Mouse (Mus musculus): ENCODE measurements around the gene Igsf6. TPM values are rescaled to one million over a fixed set of nuclear protein-coding genes. Genes with fewer than 3 reads are reported as not detected.
A peak's percentile ranks its signal among the peaks of the same experiment; 100 is the strongest.
"Not testable (repeated sequence)": the region's sequence is repeated elsewhere in the genome, so short reads cannot be mapped to it uniquely, and the experiment has no call there.

Gene Igsf6
- polyA plus RNA-seq, 1 experiment from 2014 or later = 3.1 TPM

GRCm38 (mm10) chr7:121047624-121048023 lies 26.7 kb downstream of the Igsf6 start:
- 88% methylated on average over 2 of the region's 2 CpGs for WGBS
- H3K9ac ChIP-seq = no peak overlapping the region
- H3K27ac ChIP-seq = no peak overlapping the region
- H3K4me1 ChIP-seq = peaks cover 10% of the 10 kb centered on the region
- H3K36me3 ChIP-seq = peaks cover 13% of the 10 kb centered on the region; the same call in 1 of the 2 replicates
- H3K4me2 ChIP-seq = no peak overlapping the region
- no peaks in the 10 kb centered on the region for H3K27me3 ChIP-seq
- no peaks in the 10 kb centered on the region for H3K9me3 ChIP-seq
- no peak for ATAC-seq (ENCODE audit: borderline replicate concordance, extremely low read depth, low FRiP score, low TSS enrichment)
- H3K4me3 ChIP-seq = no peak overlapping the region

- Histone ChIP-seq H3K27ac (no peak overlapping the region), H3K4me2 (no peak overlapping the region), H3K4me3 (no peak overlapping the region), H3K9ac (no peak overlapping the region), H3K9me3 (no peaks in the 10 kb centered on the region), H3K4me1 (0 out of 2 replicates have a peak, but pooled peaks cover 13% of the 10 kb centered on the region), H3K27me3 (no peaks in the 10 kb centered on the region), H3K36me3 (0 out of 2 replicates have a peak, but pooled peaks cover 8% of the 10 kb centered on the region)
- 72% methylated on average over 6 of the region's 6 CpGs for WGBS
- ATAC-seq (ENCODE audit: borderline replicate concordance, extremely low read depth, low FRiP score, low TSS enrichment) = no peak
Observed at GRCm38 (mm10) chr7:121045671-121046453, 28.5 kb downstream of the Igsf6 start.

- Histone ChIP-seq H3K36me3 (no peaks in the 10 kb centered on the region), H3K9ac (no peak overlapping the region), H3K4me1 (peaks cover 21% of the 10 kb centered on the region; the same call in 1 of the 2 replicates), H3K4me3 (no peak overlapping the region), H3K4me2 (no peak overlapping the region), H3K27ac (no peak overlapping the region), H3K27me3 (no peaks in the 10 kb centered on the region), H3K9me3 (no peaks in the 10 kb centered on the region)
- 73% methylated on average over 1 of the region's 1 CpGs for WGBS
- no peak for ATAC-seq (ENCODE audit: borderline replicate concordance, extremely low read depth, low FRiP score, low TSS enrichment)
Observed at GRCm38 (mm10) chr7:121044251-121044650, 30.1 kb downstream of the Igsf6 start.

GRCm38 (mm10) chr7:121043510-121043909 lies 30.9 kb downstream of the Igsf6 start:
- Histone ChIP-seq H3K36me3 (no peaks in the 10 kb centered on the region), H3K4me3 (no peak overlapping the region), H3K27me3 (no peaks in the 10 kb centered on the region), H3K4me2 (no peak overlapping the region), H3K9me3 (no peaks in the 10 kb centered on the region), H3K4me1 (peaks cover 21% of the 10 kb centered on the region; the same call in 1 of the 2 replicates), H3K9ac (no peak overlapping the region), H3K27ac (no peak overlapping the region)
- 93% methylated on average over 1 of the region's 1 CpGs for WGBS
- no peak for ATAC-seq (ENCODE audit: borderline replicate concordance, extremely low read depth, low FRiP score, low TSS enrichment)

- Histone ChIP-seq H3K4me2 (no peak overlapping the region), H3K27me3 (no peaks in the 10 kb centered on the region), H3K36me3 (no peaks in the 10 kb centered on the region), H3K9me3 (no peaks in the 10 kb centered on the region), H3K4me1 (peaks cover 22% of the 10 kb centered on the region; the same call in 1 of the 2 replicates), H3K9ac (no peak overlapping the region), H3K4me3 (no peak overlapping the region), H3K27ac (no peak overlapping the region)
- 88% methylated on average over 3 of the region's 3 CpGs for WGBS
- no peak for ATAC-seq (ENCODE audit: borderline replicate concordance, extremely low read depth, low FRiP score, low TSS enrichment)
Observed at GRCm38 (mm10) chr7:121043004-121043403, 31.4 kb downstream of the Igsf6 start.

- WGBS = 41% methylated on average over 1 of the region's 1 CpGs
- Histone ChIP-seq H3K9me3 (no peaks in the 10 kb centered on the region), H3K27me3 (no peaks in the 10 kb centered on the region), H3K4me1 (peaks cover 30% of the 10 kb centered on the region), H3K36me3 (no peaks in the 10 kb centered on the region), H3K27ac (no peak overlapping the region), H3K9ac (no peak overlapping the region), H3K4me3 (no peak overlapping the region), H3K4me2 (no peak overlapping the region)
- no peak; the same call in 1 of the 2 replicates for ATAC-seq (ENCODE audit: borderline replicate concordance, extremely low read depth, low FRiP score, low TSS enrichment)
Observed at GRCm38 (mm10) chr7:121041989-121042388, 32.4 kb downstream of the Igsf6 start.

GRCm38 (mm10) chr7:121040595-121040994 lies 33.8 kb downstream of the Igsf6 start:
- 86% methylated on average over 4 of the region's 4 CpGs for WGBS
- no peaks in the 10 kb centered on the region for H3K36me3 ChIP-seq
- H3K27ac ChIP-seq = no peak overlapping the region
- H3K9ac ChIP-seq = no peak overlapping the region
- no peak for ATAC-seq (ENCODE audit: borderline replicate concordance, extremely low read depth, low FRiP score, low TSS enrichment)
- H3K4me3 ChIP-seq = no peak overlapping the region
- H3K4me1 ChIP-seq = peaks cover 44% of the 10 kb centered on the region
- no peaks in the 10 kb centered on the region for H3K9me3 ChIP-seq
- no peak overlapping the region for H3K4me2 ChIP-seq
- no peaks in the 10 kb centered on the region for H3K27me3 ChIP-seq

- Histone ChIP-seq H3K4me3 (peak overlapping the region; percentile 99), H3K4me2 (peak overlapping the region; percentile 60), H3K27ac (peak overlapping the region; percentile 97), H3K4me1 (peaks cover 33% of the 10 kb centered on the region), H3K9ac (peak overlapping the region; percentile 99), H3K27me3 (peaks cover 9% of the 10 kb centered on the region; the same call in 1 of the 2 replicates), H3K36me3 (no peaks in the 10 kb centered on the region), H3K9me3 (no peaks in the 10 kb centered on the region)
- ATAC-seq (ENCODE audit: borderline replicate concordance, extremely low read depth, low FRiP score, low TSS enrichment) = peak; percentile 43
- WGBS = under 1% methylated on average over 24 of the region's 24 CpGs
Observed at GRCm38 (mm10) chr7:121035161-121035721, 39.1 kb downstream of the Igsf6 start.

- peaks cover 12% of the 10 kb centered on the region; the same call in 1 of the 2 replicates for H3K27me3 ChIP-seq
- H3K4me2 ChIP-seq = peak overlapping the region; percentile 60
- 0% methylated on average over 52 of the region's 63 CpGs for WGBS
- H3K4me3 ChIP-seq = peak overlapping the region; percentile 99
- H3K36me3 ChIP-seq = no peaks in the 10 kb centered on the region
- H3K27ac ChIP-seq = peak overlapping the region; percentile 97
- no peaks in the 10 kb centered on the region for H3K9me3 ChIP-seq
- H3K9ac ChIP-seq = peak overlapping the region; percentile 99
- H3K4me1 ChIP-seq = peaks cover 28% of the 10 kb centered on the region
- peak; percentile 79 for ATAC-seq (ENCODE audit: borderline replicate concordance, extremely low read depth, low FRiP score, low TSS enrichment)
Observed at GRCm38 (mm10) chr7:121034701-121035141, 39.7 kb downstream of the Igsf6 start.

- peak within 1 kb of the TSS; percentile 99 for H3K9ac ChIP-seq
- 3% methylated on average over 42 of the region's 43 CpGs for WGBS
- peaks cover 27% of the 10 kb centered on the region for H3K4me1 ChIP-seq
- peak within 1 kb of the TSS; percentile 99 for H3K4me3 ChIP-seq
- H3K27me3 ChIP-seq = peaks cover 16% of the 10 kb centered on the region
- H3K36me3 ChIP-seq = no peaks in the 10 kb centered on the region
- peak; percentile 98 for ATAC-seq (ENCODE audit: borderline replicate concordance, extremely low read depth, low FRiP score, low TSS enrichment)
- H3K9me3 ChIP-seq = no peaks in the 10 kb centered on the region
- peak within 1 kb of the TSS; percentile 97 for H3K27ac ChIP-seq
- H3K4me2 ChIP-seq = peak within 1 kb of the TSS; percentile 60
Observed at GRCm38 (mm10) chr7:121033856-121034652, 40.3 kb downstream of the Igsf6 start, which contains the start of gene Mettl9. Mettl9 (plus strand) TSS chr7:121034445.

- not testable (repeated sequence) for H3K27ac ChIP-seq; H3K4me1 ChIP-seq; ATAC-seq (ENCODE audit: borderline replicate concordance, extremely low read depth, low FRiP score, low TSS enrichment); H3K9me3 ChIP-seq; H3K4me2 ChIP-seq; H3K9ac ChIP-seq; H3K4me3 ChIP-seq; H3K36me3 ChIP-seq
- peaks cover 38% of the 10 kb centered on the region for H3K27me3 ChIP-seq
Observed at GRCm38 (mm10) chr7:121029947-121030346, 44.4 kb downstream of the Igsf6 start.

Measured in lung, embryonic 15.5 days (tissue).